In the genomic region with DNA sequence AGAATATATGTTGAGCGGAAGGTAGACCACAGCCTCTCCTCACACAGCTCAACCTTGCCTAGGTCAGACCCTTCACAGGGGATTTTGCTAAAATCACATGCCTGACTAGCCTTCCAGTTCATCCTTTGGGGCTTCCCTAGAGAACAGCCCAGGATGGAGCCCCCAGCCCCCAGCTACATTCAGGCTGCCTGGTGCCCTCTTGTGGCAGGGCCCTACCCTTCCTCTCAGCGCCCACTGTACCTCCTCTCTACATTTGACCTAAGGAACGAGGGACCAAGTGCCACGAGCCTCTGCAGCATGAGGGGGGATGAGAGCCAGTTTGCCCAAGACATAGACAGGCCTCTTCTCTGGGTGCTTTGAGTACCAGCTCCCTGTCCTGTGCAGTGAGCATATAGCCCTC, we compare ENCODE assay signal across 1 mouse cellular context.
TF ChIP-seq lines count a peak whose summit lies in the region.

No protein-coding gene starts in this region.

TF ChIP-seq in MEL, 35 proteins besides CTCF, POLR2A, EP300 and RAD21:
- TF ChIP-seq ZC3H11A (IDR thresholded peaks at IDR 0.05; ENCODE audit: low read depth, low read length) (no peak), SMC3 (IDR thresholded peaks at IDR 0.05; ENCODE audit: low read depth, low read length) (0 out of 2 replicates have a peak, but pooled peaks have one; percentile 5), JUND (IDR thresholded peaks at IDR 0.05; ENCODE audit: low read depth, low read length) (no peak), TAL1 (IDR thresholded peaks at IDR 0.05; ENCODE audit: low read length) (no peak), ETS1 (IDR thresholded peaks at IDR 0.05; ENCODE audit: low read depth, low read length) (no peak), BHLHE40 (IDR thresholded peaks at IDR 0.05; ENCODE audit: borderline replicate concordance, low read depth, low read length) (no peak), TBP (IDR thresholded peaks at IDR 0.05; ENCODE audit: low read depth, low read length) (no peak)
